Mouse (Mus musculus): ENCODE results near the gene Ndufs2.

DNA sequence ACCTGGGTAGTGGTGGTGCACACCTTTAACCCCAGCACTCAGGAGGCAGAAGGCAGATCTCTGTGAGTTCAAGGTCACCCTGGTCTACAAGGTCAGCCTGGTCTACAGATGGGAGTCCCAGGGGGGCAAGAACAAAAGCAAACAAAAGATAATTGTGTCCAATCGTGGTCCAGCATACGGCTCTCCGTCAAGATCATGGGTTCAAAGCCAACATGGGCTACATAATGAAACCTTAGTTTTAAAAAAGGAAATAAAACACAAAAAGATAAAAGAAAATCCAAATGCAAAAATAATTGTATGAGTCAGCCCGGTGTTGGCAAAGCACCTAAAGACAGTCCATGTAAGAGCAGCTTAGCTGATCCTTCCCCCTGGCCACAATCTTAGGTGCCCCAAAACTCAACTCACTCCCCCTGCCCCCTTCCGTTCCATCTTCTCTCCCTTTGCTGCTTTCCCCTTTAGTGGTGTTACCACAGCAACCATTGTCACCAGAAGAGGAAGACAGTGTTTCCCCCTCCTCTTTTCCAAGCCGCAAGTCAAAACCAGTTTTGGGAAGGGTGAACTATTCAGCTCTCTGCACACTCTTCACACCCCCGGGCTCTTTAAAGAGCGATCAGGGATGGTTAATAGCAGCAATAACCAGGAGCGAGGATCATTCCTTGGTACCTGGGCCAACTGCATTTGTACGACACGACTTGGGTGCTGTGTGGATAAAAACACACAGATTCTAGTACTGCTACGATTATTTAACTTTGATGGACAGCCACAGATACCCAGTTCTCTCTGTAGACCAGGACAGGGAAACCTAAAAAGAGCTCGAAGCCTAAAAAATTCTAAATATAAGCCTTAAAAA, 63.1 kb downstream of the Ndufs2 start:
- TF ChIP-seq CTCF (IDR thresholded peaks at IDR 0.05; ENCODE audit: control insufficient read depth, insufficient read depth, insufficient replicate concordance, low read depth, low read length) (no peak), POLR2A (IDR thresholded peaks at IDR 0.05; ENCODE audit: control insufficient read depth, low read depth, low read length) (no peak)
